In the genomic region with DNA sequence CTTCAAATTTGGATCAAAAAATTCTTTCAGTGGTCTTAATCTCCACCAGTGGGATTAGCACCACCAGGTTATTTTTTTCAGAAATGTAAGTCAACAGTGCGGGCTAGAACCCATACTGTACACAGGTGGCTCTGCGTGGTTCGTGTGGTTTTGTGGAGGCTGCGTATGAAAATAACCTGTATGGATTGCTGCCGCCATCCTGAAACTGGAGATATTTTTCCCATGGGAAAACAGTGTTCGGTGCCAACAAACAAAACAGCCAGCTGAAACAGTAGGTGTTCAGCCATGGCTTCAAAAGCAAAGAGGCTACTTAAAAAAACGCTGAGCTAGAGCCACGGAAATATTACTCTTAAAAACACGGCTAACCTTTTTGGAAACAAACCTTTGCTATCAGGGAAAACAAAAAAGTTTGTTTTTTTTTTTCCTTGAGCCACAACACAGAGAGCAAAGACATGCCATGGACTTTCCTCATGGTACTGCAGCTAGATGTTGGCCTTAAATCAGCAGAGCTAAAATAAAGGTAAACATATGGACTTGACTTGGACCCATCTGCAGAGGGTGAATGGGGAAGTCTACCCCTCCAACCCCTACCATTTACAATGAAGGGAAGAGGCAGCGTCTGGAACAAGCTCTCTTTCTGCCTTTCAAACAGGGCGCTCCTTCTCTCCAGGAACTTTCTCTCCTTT, we compare ENCODE assay signal across 9 mouse cellular contexts. TPM values are rescaled to one million over a fixed set of nuclear protein-coding genes. Genes with fewer than 3 reads are reported as not detected.
DNase-seq lines count a peak whose midpoint lies in the region; ATAC-seq and TF ChIP-seq lines count a peak whose summit lies in the region.
"Had no signal": no experiment of that assay in that cellular context is flagged by ENCODE, and none has a peak within 500 bp of the region (broad histone marks: within the 10 kb centered on the region; RNA-seq: fewer than 3 reads in every experiment).

No protein-coding gene starts in this region.

- H3K9me3 ChIP-seq in lung, embryonic 14.5 days (ENCODE audit: low read depth, low read length), result no peaks in the 10 kb centered on the region
- no peaks in the 10 kb centered on the region for H3K9me3 ChIP-seq in forebrain, embryonic 12.5 days
- H3K9me3 ChIP-seq in midbrain, postnatal 0 days (ENCODE audit: low read length), result no peaks in the 10 kb centered on the region

- H3K27me3 ChIP-seq in lung, embryonic 14.5 days (ENCODE audit: insufficient read depth, low read length), result no peaks in the 10 kb centered on the region
- H3K27me3 ChIP-seq in forebrain, embryonic 12.5 days, result no peaks in the 10 kb centered on the region
- no peaks in the 10 kb centered on the region for H3K27me3 ChIP-seq in midbrain, postnatal 0 days (ENCODE audit: insufficient read depth, low read length)

- TF ChIP-seq CTCF in gastrocnemius, adult 2 months (IDR thresholded peaks at IDR 0.05), result no peak
- TF ChIP-seq CTCF in lung, embryonic 14.5 days (IDR thresholded peaks at IDR 0.05; ENCODE audit: low read depth), result no peak
- no peak for TF ChIP-seq CTCF in midbrain, postnatal 0 days (IDR thresholded peaks at IDR 0.05)

- DNase-seq in gastrocnemius, adult 2 months, result no peak
- DNase-seq in gastrocnemius, postnatal 4 days (ENCODE audit: low spot score in 2 of 2), result no peak
- DNase-seq in lung, embryonic 14.5 days, result peak; percentile 24
- DNase-seq in lung, postnatal 14 days, result no peak
- no peak for DNase-seq in midbrain, postnatal 0 days (ENCODE audit: low spot score)
- no peak for DNase-seq in left cerebral cortex, adult 18-20 months (ENCODE audit: low spot score in 2 of 2)
- DNase-seq: kidney, adult 11 months had no signal

- H3K9ac ChIP-seq in lung, embryonic 14.5 days, result no peak overlapping the region
- H3K9ac ChIP-seq in forebrain, embryonic 12.5 days, result no peak overlapping the region
- no peak overlapping the region for H3K9ac ChIP-seq in midbrain, postnatal 0 days (replicated peaks; ENCODE audit: low read length, poor library complexity, severe bottlenecking)

- 0 out of 2 replicates have a peak overlapping the region, but pooled peaks have one; percentile 7 for H3K4me2 ChIP-seq in lung, embryonic 14.5 days
- H3K4me2 ChIP-seq in forebrain, embryonic 12.5 days, result no peak overlapping the region
- no peak overlapping the region for H3K4me2 ChIP-seq in midbrain, postnatal 0 days (ENCODE audit: low read depth, low read length, poor library complexity, severe bottlenecking)

- H3K36me3 ChIP-seq in lung, embryonic 14.5 days (ENCODE audit: insufficient read depth), result 0 out of 2 replicates have a peak, but pooled peaks cover 3% of the 10 kb centered on the region
- peaks cover 8% of the 10 kb centered on the region; the same call in 1 of the 2 replicates for H3K36me3 ChIP-seq in forebrain, embryonic 12.5 days (replicated peaks)
- H3K36me3 ChIP-seq in midbrain, postnatal 0 days (ENCODE audit: insufficient read depth, low read length), result no peaks in the 10 kb centered on the region

- H3K4me3 ChIP-seq in gastrocnemius, adult 2 months, result no peak overlapping the region
- H3K4me3 ChIP-seq in lung, embryonic 14.5 days (ENCODE audit: low read depth, low read length), result no peak overlapping the region
- no peak overlapping the region for H3K4me3 ChIP-seq in forebrain, embryonic 12.5 days (replicated peaks)
- no peak overlapping the region for H3K4me3 ChIP-seq in midbrain, postnatal 0 days (ENCODE audit: low read depth, low read length)

- peaks cover 35% of the 10 kb centered on the region for H3K4me1 ChIP-seq in lung, embryonic 14.5 days (ENCODE audit: insufficient read depth)
- H3K4me1 ChIP-seq in forebrain, embryonic 12.5 days, result peaks cover 15% of the 10 kb centered on the region
- peaks cover 3% of the 10 kb centered on the region; the same call in 1 of the 2 replicates for H3K4me1 ChIP-seq in midbrain, postnatal 0 days (ENCODE audit: insufficient read depth, low read length)

- intact Hi-C loops in gastrocnemius, adult 2 months (cut with DNase I), result no loop called here

- WGBS in lung, embryonic 14.5 days, result 63% methylated on average over 11 of the region's 11 CpGs
- WGBS in forebrain, embryonic 12.5 days, result 81% methylated on average over 11 of the region's 11 CpGs
- 75% methylated on average over 11 of the region's 11 CpGs for WGBS in midbrain, postnatal 0 days

- ATAC-seq in lung, embryonic 14.5 days (ENCODE audit: insufficient read depth), result no peak
- ATAC-seq in forebrain, embryonic 12.5 days (ENCODE audit: low FRiP score), result no peak
- no peak for ATAC-seq in midbrain, postnatal 0 days (ENCODE audit: low FRiP score)
- ATAC-seq in megakaryocyte progenitor cell, adult 5-6 weeks (replicated peaks; ENCODE audit: poor library complexity), result no peak

- peak overlapping the region; percentile 32; the same call in 1 of the 2 replicates for H3K27ac ChIP-seq in gastrocnemius, adult 2 months
- H3K27ac ChIP-seq in lung, embryonic 14.5 days (ENCODE audit: low read depth), result peak overlapping the region; percentile 91
- H3K27ac ChIP-seq in forebrain, embryonic 12.5 days, result peak overlapping the region; percentile 63
- peak overlapping the region; percentile 32 for H3K27ac ChIP-seq in midbrain, postnatal 0 days (ENCODE audit: low read depth, low read length)

RNA-seq across cellular contexts. Expression of a gene that starts 45.8 kb away (rescaled TPM):
- total RNA-seq in gastrocnemius, adult 2 months (2021), result 100 to 1,000 TPM in 1 of 2 experiments, 10 to 100 TPM in 1; 66.5 to 103 TPM
- total RNA-seq in gastrocnemius, postnatal 4 days (2021), result 100 to 1,000 TPM; 259 to 283 TPM
- 229 and 231 TPM in 2 replicates for polyA plus RNA-seq in lung, embryonic 14.5 days (2014; fragmentation: Nextera tagmentation; extraction: Ambion mirVana)
- polyA plus RNA-seq in forebrain, embryonic 12.5 days (2016; fragmentation: Nextera tagmentation; extraction: Ambion mirVana), result 166 and 171 TPM in 2 replicates
- 597 and 628 TPM in 2 replicates for total RNA-seq in midbrain, postnatal 0 days (2014; rRNA removed)
- 511 and 515 TPM in 2 replicates for polyA plus RNA-seq in midbrain, postnatal 0 days (2015; fragmentation: Nextera tagmentation; extraction: Ambion mirVana)
- 109 and 111 TPM in 2 replicates for total RNA-seq in megakaryocyte progenitor cell, adult 5-6 weeks (2015)
- 114 and 137 TPM in 2 replicates for total RNA-seq in megakaryocyte progenitor cell, adult 5-6 weeks (2017)
- 1,000 to 10,000 TPM; 1,397 to 1,476 TPM for total RNA-seq in left cerebral cortex, adult 18-20 months (2021)

Comparison
In these comparisons a context has a peak if more than half of its experiments do, and no peak if none do; other contexts are left out.
1. H3K27ac ChIP-seq: peak in every context shown above with its lines; median percentile 91 in lung, embryonic 14.5 days; 63 in forebrain, embryonic 12.5 days; 32 in gastrocnemius, adult 2 months; 32 in midbrain, postnatal 0 days.